Mouse (Mus musculus): ENCODE measurements around the gene Ptpre.

DNA sequence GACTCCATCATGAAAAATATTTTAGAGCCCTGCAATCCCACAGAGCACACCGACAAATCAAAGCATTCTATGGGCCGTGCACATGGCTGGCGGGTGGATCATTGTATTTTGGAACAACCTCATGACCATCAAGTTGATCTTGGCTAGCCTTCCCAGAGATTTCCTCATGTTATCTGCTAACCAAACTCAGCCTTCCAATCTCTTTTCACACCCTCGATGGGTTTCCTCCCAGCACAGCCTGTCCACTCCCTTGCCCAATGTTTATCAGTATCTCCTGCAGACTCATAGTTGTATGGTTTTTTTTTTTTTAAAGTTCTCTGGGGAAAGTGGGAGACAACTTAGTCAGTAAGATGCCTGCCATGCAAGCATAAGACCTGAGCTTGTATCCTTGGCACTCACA lies 70.9 kb downstream of the Ptpre start:
- TF ChIP-seq CTCF (IDR thresholded peaks at IDR 0.05; ENCODE audit: low read depth): no peak
- no peak for TF ChIP-seq EP300 (optimal IDR thresholded peaks at IDR 0.05)

All from stomach, postnatal 0 days (tissue).